Mouse (Mus musculus) lung, adult 2 months (tissue): ENCODE measurements around the gene Ackr3.

Experiments
- CTCF ChIP-seq: fragments of 200-500 bp; IDR thresholded peaks from 2 replicates; pipeline ENCODE4 v1.5.1; 2011; ENCODE audit warnings: mild to moderate bottlenecking, low read length, control low read depth; ENCODE audit not compliant: insufficient read depth
- POLR2A ChIP-seq: fragments of 200-500 bp; IDR thresholded peaks from 2 replicates; pipeline ENCODE4 v1.6.1; 2011; ENCODE audit warnings: low read depth, mild to moderate bottlenecking, control low read depth, low read length, borderline replicate concordance; ENCODE audit errors: extremely low read depth

- TF ChIP-seq POLR2A, result no peak
- TF ChIP-seq CTCF, result no peak
Measured at GRCm38 (mm10) chr1:90215881-90216280, 12.1 kb downstream of the Ackr3 start.
